Mouse (Mus musculus) ES-Bruce4 (cell line): ENCODE data around the gene Ubl4b.

ENCODE experiments used
- CTCF ChIP-seq: IDR thresholded peaks from one replicate; pipeline ENCODE4 v1.8.1; 2011; ENCODE audit warnings: low read depth, low read length
- EP300 ChIP-seq: IDR thresholded peaks from 2 replicates; pipeline ENCODE4 v1.6.1; 2011; ENCODE audit warnings: low read depth, low read length; ENCODE audit not compliant: insufficient read depth
- POLR2A ChIP-seq: IDR thresholded peaks from one replicate; pipeline ENCODE4 v1.8.1; 2011; ENCODE audit warnings: low read length; ENCODE audit not compliant: insufficient read depth

DNA sequence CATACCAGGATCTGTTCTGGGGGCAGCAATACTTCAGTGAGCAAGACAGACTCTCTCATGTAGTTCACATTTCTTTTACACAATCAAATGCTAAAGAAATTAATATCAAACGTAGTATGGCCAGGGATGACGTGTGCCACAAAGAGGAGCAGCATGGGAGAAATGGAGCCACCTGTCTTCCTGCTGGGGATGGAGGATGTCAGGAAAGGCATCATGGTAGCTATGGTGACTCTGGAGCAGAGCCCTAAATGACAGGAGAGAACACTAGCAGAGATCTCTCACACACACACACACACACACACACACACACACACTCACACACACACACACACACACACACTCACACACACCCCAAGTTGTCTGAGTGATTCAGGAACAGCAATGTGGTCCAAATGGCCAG, 51.2 kb downstream of the Ubl4b start:
- no peak for TF ChIP-seq POLR2A
- TF ChIP-seq CTCF, result no peak
- no peak for TF ChIP-seq EP300
